Mouse (Mus musculus) cortical plate, adult 2 months (tissue): ENCODE measurements around the gene Jarid2.

Experiments
- CTCF ChIP-seq: fragments of 200-500 bp; IDR thresholded peaks from 2 replicates; pipeline ENCODE4 v1.5.1; 2011; ENCODE audit warnings: mild to moderate bottlenecking, control low read depth, low read length; ENCODE audit not compliant: insufficient read depth; ENCODE audit errors: extremely low read depth
- POLR2A ChIP-seq: fragments of 200-500 bp; IDR thresholded peaks from 2 replicates; pipeline ENCODE4 v1.6.1; 2011; ENCODE audit warnings: mild to moderate bottlenecking, low read length, control low read depth; ENCODE audit not compliant: insufficient read depth; ENCODE audit errors: extremely low read depth

GRCm38 (mm10) chr13:44822578-44822977 lies 93.3 kb downstream of the Jarid2 start:
- TF ChIP-seq POLR2A (no peak), CTCF (no peak)
